Mouse (Mus musculus) testis, postnatal 10 days (tissue): ENCODE results near the gene Hsd17b3.

Source experiments
- DNase-seq: peaks from one replicate; pipeline ENCODE4 v3.0.0; 2021; ENCODE audit warnings: low spot score

The Hsd17b3 gene

GRCm38 (mm10) chr13:64089130-64089529 lies at the start of gene Hsd17b3:
Gene Hsd17b3 (minus strand): TSS chr13:64089230.
- peak; percentile 57 for DNase-seq

- DNase-seq = peak; percentile 60
Observed at GRCm38 (mm10) chr13:64129616-64130375, 40.8 kb upstream of the Hsd17b3 start.

- DNase-seq = peak; percentile 83
Observed at GRCm38 (mm10) chr13:64128858-64129615, 40.0 kb upstream of the Hsd17b3 start, which contains the start of gene Slc35d2. Gene Slc35d2 (minus strand): TSS chr13:64129368.

DNA sequence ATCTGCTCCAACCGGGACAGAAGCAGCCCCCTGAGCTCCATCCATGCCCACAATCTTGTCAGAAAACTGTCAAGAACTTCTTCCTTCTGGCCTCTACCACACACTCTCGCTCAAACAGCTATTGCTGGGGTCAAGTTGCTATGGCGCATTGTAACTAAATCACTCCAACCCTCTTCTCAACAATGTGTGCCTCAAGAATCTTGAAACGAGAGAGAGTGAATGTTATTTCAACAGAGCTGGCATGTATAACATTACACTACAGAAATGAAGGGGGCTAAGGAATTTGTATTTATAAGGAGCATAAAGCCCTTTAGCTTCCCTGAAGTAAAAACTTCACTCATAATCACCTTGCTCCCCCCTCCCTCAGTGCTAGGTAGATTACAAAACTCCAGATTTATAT lies 37.3 kb upstream of the Hsd17b3 start:
- peak; percentile 27 for DNase-seq

DNA sequence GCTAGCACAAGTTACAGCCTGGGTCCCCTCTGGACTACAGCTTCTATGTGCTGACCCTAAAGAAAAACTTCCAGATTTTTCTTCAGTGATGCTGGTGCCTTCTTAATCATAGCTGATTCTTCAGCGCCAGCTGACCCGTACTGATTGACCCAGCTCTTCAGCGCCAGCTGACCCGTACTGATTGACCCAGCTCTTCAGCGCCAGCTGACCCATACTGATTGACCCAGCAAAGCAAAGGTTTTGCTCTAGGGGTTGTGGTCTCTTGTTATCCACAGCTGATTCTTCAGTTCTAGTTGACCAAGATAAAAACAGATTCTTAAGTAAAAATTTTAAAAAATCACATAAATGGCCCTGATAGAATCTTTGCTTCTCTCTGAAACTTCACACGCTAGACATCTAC lies 35.9 kb upstream of the Hsd17b3 start:
- DNase-seq = peak; percentile 21

DNA sequence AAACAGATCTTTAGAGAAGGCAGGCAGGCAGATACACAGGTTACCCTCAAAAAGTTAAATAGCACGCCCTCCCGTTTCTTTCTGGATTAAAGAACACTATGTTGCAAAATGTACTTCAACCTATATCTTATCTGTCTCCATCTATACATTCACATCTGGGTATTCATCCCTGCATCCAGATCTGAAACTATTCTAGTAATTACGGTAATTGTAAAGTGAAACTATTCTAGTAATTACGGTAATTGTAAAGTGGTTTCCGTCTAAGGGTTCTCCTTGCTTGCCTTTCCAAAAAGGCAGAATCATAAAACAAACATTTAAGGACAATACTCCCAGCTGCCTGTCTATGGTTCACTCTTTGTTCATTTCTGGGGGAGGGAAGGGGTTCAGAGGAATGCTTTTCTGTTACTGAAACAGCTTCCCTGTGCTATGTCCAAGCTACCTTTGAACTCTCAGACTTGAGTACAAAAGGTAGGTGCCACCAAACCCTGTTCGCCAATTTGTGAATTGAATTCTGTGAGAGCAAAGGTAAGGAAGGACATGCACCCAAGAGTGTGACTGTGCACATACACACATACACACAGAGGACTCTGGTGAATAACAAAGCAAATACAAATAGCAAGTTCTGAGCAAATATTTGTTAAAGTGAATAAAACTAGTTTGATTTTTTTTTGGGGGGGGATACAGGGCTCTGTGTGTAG lies 34.6 kb upstream of the Hsd17b3 start:
- DNase-seq = peak; percentile 6

GRCm38 (mm10) chr13:64120760-64121159 lies 31.7 kb upstream of the Hsd17b3 start:
- peak; percentile 7 for DNase-seq

- peak; percentile 7 for DNase-seq
Observed at GRCm38 (mm10) chr13:64117442-64117841, 28.4 kb upstream of the Hsd17b3 start.

- DNase-seq = no peak
Observed at GRCm38 (mm10) chr13:64110421-64110820, 21.4 kb upstream of the Hsd17b3 start.

DNA sequence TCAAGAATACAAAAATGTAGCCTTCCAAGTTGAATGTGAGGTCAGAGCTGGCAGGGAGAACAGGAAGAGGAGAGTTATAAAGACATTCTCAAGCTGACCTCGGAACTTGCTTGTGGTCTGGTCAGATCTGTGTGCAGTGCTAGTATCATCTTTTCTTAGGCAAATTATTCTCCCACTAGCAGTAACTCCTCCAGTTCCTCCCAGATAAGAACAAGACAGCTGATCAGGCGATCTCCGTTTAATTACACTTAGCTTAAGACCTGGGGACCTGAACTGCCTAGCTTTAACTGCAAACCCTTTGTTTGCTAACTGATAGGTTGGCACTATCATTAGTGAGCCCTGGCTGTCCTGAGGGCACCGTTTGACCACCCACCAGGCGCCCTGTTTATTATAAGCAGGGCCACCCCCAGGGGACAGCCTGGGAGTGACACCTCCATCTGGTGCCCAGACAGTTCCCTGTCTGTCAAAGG lies 19.4 kb upstream of the Hsd17b3 start:
- DNase-seq = no peak

GRCm38 (mm10) chr13:64107535-64107934 lies 18.5 kb upstream of the Hsd17b3 start:
- DNase-seq = no peak

DNA sequence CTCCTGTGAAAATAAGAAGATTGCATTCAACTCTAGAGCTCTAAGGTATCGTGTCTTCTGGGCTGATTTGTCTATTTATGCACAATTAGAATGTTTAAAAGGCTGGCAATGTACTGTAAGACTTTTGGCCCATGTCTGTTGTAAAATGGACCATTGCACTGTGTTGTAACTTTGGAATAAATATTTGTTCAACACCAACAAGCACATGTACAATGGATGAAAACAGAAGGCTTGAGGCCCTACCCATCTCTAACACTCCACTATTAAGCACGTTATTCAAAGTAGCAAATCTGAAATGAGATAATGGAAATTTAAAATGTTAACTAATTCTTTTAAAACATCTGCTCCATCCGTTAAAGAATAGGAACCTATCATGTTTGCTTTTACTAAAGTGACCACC lies 18.1 kb upstream of the Hsd17b3 start:
- no peak for DNase-seq

- DNase-seq = no peak
Observed at GRCm38 (mm10) chr13:64105690-64106089, 16.7 kb upstream of the Hsd17b3 start.

DNA sequence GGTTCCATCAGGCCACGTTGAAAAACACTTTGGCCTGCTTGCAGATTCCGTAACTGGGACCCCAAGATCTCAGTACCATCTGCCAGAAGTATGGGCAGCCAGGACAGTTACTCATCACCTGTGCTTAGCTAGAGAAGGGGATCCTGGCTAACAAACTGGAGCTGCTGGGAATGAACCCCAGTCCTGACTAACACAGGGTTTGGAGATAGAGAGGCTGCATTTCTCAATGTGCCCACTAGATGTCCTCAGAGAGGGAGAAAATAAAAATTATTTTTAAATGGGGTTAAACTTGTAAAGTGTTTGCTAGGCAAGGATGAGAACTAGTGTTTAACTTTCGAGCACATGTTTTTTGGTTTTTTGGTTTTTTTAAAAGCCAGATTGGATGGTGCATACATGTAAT lies 11.2 kb upstream of the Hsd17b3 start:
- DNase-seq = peak; percentile 67

DNA sequence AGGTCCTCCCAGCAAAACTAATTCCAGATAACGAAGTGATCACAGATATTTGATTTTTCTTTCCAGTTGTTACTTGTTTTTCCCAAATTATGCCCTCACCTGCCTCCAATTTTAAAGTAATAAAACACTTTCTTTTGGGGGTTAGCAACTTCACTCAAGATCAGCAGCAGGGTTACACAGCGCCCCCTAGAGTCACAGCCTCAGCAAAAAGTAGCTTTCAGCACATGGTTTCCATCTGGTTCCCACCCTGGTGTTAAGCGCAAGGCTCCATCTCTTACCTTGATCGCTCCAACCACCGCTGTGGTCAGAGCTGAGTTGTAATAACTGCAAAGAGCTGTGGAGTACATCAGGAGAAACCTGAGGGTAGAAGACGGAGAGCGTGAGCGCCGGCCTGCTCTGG lies 10.0 kb upstream of the Hsd17b3 start:
- peak; percentile 75 for DNase-seq

- DNase-seq = peak; percentile 91
Observed at GRCm38 (mm10) chr13:64093341-64093740, 4.3 kb upstream of the Hsd17b3 start.

DNA sequence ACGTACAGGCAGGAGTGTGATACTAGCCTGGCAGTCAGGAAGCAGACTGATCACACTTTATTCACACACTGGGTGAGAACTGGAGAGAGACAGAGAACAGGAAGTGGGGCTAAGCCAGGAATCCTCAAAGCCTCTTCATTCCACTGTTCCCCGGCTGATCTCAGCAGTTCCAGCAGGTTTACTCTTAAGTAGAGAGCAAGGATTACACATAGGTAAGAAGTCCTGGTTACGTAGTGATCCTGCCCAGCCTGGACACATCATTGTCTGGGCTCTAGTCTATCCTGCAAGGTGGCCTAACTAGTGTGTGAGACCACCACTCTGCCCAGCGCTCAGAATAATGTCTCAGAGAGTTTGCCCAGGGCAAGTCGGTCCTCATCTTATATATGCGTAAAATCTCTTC lies 3.7 kb upstream of the Hsd17b3 start:
- no peak for DNase-seq

GRCm38 (mm10) chr13:64092141-64092540 lies 3.1 kb upstream of the Hsd17b3 start:
- no peak for DNase-seq

- DNase-seq = no peak
Observed at GRCm38 (mm10) chr13:64091006-64091405, 2.0 kb upstream of the Hsd17b3 start.

GRCm38 (mm10) chr13:64090278-64090677 lies 1.2 kb upstream of the Hsd17b3 start:
- DNase-seq = no peak

DNA sequence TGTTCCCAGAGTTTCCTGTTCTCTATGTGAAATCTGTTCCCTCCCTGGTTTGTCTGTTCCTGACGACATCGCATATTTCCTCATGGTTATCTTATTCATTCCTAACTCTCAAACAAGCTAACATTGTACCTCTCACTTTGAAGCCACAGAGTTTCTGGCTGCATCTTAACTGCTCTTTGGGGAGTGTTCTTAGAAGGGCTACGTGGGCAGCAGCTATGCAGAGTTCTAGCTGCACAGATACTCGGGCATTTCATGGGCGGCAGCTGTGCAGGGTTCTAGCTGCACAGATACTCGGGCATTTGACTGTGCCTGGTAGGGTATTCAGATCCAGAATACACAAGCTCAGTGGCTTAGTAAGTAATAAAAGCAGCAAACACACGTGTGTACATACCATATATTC lies 973 bp downstream of the Hsd17b3 start:
- DNase-seq = no peak

GRCm38 (mm10) chr13:64086036-64086435 lies 3.0 kb downstream of the Hsd17b3 start:
- DNase-seq = no peak

DNA sequence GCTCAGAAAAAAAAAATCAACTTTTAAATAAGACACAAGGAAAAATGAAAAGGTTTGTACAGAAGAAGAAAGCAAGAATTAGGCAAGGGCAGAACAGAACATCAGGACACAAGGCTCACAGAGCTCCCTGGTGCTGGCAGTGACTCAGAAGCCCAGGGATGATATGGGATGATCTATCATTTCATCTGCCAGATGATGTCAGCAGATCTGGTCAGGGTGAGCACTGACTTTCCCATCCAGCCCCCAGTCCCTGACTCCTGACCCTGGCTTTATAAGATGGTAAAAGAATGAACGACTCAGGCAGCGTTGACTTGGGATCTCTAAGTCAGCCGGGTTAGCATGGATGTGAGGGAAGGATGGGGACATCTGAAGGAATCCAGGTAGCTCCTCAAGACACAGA lies 5.7 kb downstream of the Hsd17b3 start:
- no peak for DNase-seq
